Mouse (Mus musculus) cerebellum, adult 9-11 months (tissue): ENCODE data around the gene Zfpm1.

Experiments
- DNase-seq: peaks from one replicate; pipeline ENCODE4 v3.0.0; 2022

Gene Zfpm1

DNA sequence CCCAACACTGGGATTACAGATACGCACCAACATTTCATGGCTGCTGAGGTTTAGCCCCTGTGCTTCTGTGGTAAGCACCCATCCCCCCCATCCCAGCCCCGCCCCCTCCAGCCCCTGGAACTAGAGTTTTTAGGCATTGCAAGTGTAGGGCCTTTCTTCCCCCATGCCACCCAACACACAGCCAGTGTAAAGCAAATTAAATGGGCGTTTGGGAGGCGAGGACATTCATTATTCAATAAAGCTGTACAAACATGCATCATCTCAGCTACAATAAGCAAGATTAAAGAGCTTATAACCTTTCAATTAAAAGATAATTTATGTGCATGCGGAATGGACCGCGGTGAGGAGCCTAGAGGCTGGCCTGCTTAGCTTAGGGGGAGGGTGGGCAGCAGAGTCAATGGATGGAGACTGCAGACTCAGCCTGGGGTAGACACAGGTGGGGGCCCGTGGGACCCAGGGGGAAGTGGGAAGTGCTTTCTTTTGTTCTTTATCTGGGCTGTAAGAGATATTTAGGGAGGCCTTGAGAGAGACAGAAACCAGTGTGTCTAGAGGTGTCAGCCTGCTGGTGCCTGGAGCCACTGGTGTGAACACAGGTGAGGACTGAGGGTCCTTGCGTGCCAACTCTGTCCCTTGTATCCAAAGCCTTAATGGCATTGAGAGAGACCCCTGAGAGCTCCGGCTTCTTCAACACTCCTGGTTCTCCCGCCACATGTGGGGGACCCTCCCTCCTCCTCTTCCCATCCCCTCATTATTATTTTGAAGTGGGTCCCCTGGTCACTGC is 68.6 kb downstream of the Zfpm1 start:
- no peak for DNase-seq

DNA sequence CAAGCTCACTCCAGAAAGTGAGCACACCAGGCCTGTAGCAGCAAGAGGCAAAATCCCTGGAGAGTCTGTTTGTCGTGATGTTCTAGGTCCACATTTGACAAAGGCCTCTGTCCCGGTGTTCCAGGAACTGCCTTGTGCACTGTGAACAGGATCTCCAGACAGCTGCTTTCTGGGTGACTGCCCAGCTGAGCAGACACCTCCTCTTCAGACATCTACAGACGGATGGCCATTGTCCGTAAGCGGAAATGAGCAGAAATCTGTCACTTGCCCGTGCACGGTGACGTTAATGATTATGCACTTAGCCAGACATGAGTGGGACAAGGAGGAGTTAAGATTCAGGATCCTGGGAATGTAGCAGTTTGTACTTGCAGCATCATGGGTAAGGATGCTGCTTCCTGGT is 72.2 kb downstream of the Zfpm1 start:
- DNase-seq = no peak

DNA sequence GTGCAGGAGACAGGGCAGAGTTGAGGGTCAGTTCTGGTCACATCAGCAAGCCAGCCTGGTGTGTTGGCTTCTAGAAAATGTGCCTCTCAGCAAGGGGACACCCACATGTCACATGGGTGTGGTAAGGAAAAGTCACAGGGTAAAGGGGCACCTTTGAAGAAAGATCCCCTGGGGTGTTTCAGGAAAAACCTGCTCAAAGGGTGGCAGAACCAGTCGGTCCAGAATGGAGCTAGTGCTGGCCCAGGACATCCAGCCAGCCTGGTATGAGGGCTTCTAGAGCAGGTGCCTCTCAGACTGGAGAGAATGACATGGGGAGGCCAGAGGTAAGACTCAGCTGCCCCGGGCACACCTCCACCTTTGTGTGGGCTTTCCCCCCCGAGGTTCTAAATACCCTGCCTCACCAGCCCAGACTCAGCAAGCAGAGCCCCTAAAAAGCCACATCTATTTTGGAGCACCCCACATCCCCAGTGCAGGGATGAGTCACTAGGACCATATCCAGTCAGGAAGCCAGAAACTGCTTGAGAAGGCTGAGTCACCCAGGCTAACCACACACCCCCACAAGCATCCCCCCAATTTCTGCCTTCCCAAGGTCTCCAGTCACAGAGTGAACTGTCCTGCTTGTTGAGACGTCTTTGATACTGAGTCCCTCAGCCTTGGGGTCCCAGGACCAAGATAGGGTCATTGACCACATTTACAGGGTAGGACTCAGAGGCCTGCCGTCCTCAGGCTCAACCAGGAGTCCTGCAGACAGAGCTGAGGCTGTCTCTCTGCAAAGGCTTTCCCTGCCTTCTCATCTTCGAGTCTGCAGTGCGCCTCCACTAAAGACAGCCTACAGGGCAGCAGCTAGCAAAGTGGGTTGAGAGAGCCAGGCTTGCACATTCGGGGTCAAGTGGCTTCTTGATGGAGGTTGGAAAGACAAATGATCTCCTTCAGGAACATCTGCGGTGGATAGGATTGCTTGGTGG is 74.0 kb downstream of the Zfpm1 start:
- no peak for DNase-seq

DNA sequence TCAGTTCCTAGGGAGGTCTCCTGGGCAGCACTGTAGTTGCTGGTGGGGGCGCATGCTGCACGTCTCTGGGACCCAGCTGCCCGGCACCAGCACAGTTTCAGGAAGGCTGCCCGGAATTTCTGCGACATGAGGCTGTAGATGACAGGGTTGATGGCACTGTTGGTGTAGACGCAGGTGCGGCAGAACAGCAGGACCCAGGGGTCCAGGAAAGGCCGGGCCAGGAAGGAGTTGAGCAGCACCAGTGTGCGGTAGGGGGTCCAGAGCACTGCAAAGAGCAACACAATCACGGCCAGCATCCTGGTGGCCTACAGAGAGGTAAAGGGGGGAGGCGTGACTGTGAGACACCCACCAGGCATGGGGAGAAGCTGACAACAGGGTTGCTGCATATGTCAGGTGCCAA is 75.3 kb downstream of the Zfpm1 start:
- no peak for DNase-seq

DNA sequence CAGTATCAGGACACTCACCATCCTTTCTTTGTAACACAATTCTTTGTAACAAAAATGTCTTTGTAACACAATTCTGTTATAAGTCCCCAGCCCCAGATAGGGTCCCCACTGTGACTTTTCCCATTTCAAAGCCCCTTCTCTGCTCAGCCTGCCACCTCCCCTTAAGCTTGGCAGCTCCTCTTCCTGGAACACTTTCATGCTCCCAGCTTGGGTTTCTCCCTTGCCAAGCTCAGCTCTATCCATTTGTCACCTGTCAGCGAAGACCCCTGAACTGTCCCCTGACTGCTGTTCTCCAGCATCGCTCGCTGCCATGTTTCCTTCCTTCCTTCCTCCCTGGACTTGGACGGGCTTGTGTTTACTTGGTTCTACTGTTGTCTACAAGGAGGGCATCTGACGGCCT is 75.7 kb downstream of the Zfpm1 start:
- DNase-seq = no peak

DNA sequence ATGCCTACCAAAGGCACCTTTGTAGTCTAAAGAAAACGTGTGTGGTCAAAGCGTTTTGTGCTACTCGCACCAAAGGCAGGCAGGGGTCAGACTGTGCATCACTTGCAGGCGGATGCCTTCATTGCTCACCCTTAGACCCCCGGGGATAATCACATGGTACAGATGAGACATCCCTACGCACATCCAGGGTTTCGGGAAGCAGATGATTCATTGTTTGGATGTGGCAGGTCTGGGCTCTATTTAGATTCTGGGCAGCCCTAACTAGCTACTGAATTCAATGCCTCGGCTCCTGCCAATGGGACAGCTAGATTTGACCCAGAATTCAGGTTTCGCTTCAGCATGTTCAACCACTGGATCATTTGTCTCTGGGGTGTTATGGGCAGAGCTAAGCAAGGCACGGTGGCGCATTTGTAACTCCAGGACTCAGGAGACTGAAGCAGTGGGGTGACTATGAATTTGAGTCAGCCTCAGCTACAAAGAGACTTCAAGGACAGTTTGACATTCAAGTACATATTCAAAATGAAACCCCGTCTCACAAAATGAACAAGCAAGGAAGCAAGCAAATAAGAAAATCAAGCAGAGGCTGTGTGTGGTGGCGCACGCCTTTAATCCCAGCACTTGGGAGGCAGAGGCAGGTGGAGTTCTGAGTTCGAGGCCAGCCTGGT is 77.3 kb downstream of the Zfpm1 start:
- DNase-seq = no peak

DNA sequence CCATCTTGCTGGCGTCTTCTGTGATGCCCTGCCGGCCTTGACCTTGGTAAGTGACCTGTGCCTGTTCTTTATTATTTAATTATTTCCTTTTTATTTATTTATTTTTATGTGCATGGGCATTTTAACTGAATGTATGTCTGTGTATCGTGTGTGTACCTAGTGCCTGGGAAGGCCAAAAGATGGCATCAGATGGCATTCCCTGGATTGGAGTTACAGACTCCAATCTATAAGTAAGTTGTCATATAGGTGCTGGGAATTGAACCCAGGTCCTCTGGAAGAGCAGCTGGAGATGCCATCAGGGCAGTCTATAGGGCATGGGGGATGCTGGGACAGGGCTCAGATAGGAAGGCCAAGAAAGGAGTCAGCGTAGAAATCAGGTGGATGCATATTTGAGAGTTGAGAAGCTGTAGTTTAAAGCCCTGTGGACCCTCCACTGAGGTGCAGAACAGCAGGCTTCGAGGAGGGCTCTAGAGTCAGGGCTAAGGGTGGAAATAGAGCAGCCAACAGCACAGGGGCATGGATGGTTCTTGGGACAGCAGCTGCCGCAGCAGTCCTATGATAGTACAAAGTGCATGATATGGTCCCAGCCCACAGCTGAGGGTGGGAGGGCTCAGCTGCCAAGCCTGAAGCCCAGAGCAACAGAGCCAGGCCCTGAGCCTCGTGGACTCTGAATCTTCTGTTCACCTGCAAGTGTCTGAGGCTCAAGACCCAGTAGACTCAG is 78.9 kb downstream of the Zfpm1 start, which contains the start of gene Trhr2:
Trhr2 (minus strand) TSS at position 51 of the 721 bp plus-strand sequence.
- no peak for DNase-seq

DNA sequence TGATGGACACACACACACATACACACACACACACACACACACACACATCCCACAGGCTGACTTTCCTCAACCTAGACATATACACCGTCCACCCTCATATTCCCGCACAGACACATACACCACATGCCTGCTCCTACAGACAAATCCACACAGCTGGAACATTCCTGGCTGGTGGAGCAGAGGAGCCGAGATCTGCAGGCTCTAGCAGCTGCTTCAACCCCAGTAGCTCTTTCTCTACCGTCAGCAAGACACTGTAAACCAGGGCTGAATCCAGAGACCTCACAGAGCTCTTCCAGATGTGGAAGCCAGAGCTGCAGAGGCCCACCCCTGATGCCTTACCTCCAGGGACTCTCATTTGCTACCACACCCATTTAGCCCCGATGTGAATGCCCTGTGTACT is 80.3 kb downstream of the Zfpm1 start:
- DNase-seq = no peak

DNA sequence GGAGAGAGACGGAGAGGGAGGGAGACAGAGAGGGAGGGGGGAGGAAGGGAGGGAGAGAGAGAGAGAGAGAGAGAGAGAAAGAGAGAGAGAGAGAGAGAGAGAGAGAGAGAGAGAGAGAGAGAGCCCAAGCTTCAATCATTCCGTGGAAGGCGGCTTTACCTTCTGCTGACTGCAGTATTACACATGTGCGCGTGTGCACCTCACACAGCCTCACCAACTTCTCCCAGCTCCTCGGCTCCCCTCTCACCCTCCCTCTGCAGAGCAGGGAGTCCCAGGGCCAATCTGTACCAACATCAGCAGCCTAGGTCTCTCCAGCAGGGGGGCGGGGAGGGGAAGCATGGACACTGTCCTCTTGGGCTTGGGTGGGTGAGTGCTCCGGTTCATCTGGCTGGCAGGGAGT is 81.0 kb downstream of the Zfpm1 start:
- no peak for DNase-seq

DNA sequence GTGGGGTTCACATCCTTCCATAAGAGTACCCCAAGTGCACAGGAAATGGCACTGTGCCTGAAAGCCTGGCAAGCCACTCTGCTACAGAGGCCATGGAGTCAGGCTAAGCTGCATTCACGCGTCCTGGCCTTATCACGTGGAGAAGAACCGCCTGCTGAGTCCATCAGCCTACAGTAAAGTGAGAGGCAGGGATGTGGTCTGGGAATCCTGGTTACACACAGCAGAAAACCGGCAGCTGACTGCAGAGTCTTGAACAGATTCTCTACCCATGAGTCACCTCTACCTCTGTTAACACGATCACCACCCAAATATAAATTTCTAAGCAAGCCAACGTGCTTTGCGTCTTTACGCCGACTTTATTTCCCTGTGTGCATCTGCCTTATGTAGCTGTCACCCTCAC is 86.6 kb downstream of the Zfpm1 start:
- DNase-seq = no peak

DNA sequence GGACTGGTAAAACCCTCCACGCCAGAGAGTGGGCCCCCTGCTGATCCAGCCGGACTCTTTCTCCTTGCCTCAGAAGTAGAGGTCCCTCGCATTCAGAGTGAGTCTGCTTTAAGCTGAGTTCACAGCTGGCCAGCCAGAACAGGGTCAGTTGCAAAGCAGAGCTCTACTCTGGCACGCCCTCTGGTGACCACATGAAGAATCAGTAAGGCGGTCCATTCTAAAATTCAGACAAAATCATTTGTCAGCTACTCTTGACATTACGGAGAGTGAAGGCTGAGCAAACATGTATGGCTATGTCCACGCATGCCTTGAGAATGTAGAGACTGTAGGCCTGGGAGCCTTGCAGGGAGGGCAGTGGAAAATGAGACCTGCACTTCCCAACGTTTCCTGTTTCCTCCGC is 87.7 kb downstream of the Zfpm1 start:
- peak; percentile 57 for DNase-seq

DNA sequence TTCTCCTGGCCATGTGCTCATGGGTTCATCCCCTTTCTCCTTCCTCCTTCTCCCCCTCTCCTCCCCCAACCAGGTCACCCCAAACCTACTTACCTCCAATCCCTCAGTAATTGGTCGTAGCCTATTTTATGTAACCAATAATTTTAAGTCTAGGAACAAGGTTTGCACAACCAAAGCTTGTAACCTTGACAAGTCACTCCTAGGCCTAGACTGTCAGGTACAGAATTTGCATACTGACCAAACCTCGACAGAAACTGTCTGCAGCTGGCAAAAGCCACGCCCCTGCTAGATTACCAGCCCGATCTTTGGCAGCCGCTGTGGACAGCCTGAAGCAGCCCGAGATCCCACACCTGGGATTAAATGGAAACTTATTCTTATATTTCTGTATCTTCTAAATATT is 89.8 kb downstream of the Zfpm1 start:
- no peak for DNase-seq

DNA sequence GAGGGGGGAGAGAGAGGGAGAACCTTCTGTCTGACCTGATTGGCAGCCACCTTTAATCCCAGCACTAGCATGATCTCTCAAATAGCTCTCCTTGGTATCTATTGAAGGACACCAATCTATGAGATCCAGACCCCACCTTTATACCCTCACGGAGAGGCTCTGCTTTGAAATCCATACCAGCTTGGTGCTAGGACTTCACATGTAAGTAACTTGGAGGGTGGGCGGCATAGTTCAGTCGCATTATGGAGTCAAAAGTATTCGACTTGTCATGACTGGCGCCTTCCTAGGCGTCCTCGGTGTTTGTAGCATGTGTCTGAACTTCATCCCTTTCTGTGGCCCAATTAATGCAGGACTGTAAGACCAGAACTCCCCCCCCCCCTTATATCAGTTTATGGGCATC is 93.4 kb downstream of the Zfpm1 start:
- DNase-seq = peak; percentile 54

DNA sequence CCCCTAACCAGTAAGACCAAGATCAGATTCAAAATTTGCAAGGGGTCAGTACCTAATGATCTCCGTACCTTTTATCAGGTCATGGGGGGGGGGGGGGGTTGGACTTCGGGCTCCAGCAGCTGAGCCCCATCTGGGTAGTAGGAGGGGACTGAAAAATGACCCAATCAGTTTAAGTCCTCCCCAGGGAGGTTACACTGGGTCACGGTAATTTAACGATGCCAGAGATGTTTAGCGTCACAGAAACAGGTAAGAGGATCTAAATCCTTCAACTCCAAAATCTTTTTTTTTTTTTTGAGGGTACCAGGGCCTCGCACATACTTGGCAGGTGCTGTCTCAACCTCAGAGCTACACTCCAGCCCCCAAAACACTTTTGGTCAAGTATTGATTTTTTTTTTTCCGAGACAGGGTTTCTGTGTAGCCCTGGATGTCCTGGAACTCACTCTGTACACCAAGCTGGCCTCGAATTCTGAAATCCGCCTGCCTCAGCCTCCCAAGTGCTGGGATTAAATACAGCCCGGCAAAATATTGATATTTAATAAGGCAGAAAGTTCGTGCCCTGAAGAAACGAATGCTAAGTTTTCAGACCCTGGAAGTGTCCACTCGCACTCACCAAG is 93.9 kb downstream of the Zfpm1 start:
- DNase-seq = no peak

DNA sequence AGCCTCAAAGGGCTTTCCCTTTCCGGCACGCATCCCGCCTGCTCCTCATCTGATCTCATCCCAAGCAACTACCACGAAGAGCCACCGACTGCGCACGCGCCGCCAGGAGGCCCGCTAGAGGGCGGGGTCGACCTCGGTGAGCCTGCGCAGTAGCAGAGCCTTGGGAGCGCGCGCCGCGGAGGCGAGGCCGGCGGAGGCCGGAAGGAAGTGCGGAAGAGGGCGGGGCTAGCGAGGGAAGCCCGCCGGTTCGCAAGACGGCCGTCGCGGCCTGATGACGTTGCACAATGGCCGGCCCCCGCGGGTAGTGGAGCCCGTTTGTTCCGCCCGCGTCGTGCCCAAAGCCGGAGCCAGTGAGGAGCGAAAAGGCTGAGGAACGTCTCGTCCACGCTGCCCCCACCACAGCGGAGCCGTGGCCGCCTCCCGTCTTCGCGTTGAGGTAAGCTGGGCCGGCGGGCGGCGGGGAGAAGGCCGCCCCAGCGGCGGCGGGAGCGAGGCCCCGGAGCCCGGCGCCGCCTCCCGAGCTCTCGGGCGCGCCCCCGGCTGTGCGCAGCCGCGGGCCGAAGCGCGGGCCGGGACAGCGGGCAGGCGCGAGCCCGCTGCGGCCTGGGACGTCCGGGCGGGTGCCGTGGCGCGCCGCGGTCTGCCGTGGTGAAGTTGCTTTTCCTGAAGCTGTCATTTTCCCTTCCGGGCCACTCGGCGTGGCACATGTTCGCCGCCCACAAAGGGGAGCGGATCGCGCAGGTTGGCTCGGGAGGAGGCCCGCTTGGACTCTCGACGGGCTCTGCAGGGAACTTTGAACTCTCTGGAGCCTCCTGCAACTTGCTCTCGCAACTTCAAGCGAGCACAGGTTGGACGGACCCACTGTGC is 94.7 kb downstream of the Zfpm1 start, which contains the start of gene Zc3h18:
Zc3h18 (plus strand) TSS at position 245 of the 867 bp plus-strand sequence.
- DNase-seq = peak; percentile 100

DNA sequence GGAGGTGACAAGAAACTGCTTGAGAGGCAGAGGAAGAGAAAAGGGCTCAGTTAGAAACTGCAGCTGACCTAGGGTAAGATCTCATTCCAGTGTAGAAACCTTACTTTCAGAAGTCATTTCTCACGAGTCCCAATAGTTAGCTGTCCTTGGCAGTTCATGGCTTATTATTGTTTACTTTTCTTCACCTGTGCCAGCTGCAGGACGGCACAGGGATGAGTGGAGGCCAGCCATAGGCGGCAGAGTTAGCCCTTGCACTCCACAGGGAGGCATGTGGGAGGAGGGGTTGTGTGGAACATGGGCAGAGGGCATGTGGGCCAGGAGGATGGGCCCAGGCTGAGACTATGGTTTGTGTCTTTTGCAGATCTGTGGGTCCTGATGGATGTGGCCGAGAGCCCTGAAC is 101.1 kb downstream of the Zfpm1 start:
- DNase-seq = no peak
